Mouse (Mus musculus) cerebellum, postnatal 4 days (tissue): ENCODE data around the gene Kras.

Experiments used
- DNase-seq, 2 experiments: peaks; one replicate each; pipeline ENCODE4 v3.0.0; 2022; ENCODE audit warnings: low spot score in 2 of 2, mixed read lengths in 1 of 2

Kras gene

GRCm38 (mm10) chr6:145193038-145193437 lies 57.0 kb downstream of the Kras start:
- DNase-seq, result no peak

- DNase-seq, result peak in 1 of 2 experiments; percentile 46
Observed at GRCm38 (mm10) chr6:145187093-145188088, 62.6 kb downstream of the Kras start.

GRCm38 (mm10) chr6:145186096-145186495 lies 63.9 kb downstream of the Kras start:
- no peak for DNase-seq

- DNase-seq, result no peak
Observed at GRCm38 (mm10) chr6:145182044-145182443, 68.0 kb downstream of the Kras start.

GRCm38 (mm10) chr6:145179665-145180064 lies 70.4 kb downstream of the Kras start:
- DNase-seq, result peak; percentile 37 to 50

- DNase-seq, result no peak
Observed at GRCm38 (mm10) chr6:145176474-145176873, 73.6 kb downstream of the Kras start.

GRCm38 (mm10) chr6:145175571-145175981 lies 74.5 kb downstream of the Kras start:
- no peak for DNase-seq

- peak in 1 of 2 experiments; percentile 61 for DNase-seq
Observed at GRCm38 (mm10) chr6:145173781-145174191, 76.3 kb downstream of the Kras start.

GRCm38 (mm10) chr6:145171892-145172606 lies 78.0 kb downstream of the Kras start:
- no peak for DNase-seq
